Mouse (Mus musculus) forebrain, embryonic 16.5 days (tissue): ENCODE results near the gene Gjb4. TPM values are rescaled to one million over a fixed set of nuclear protein-coding genes. Genes with fewer than 3 reads are reported as not detected.

Experiments used
- ATAC-seq: fragments of 200-750 bp; cut with Nextera tagmentation; 2 replicates; pipeline ENCODE4 v1.8.0; 2017; ENCODE audit warnings: mild to moderate bottlenecking, moderate library complexity
- H3K27ac ChIP-seq: fragments of 300-500 bp; sonication (generic); 2 replicates; pipeline ENCODE4 v1.5.1; 2014; ENCODE audit warnings: low read length, control low read depth
- H3K27me3 ChIP-seq: fragments of 300-500 bp; sonication (generic); replicated peaks from 2 replicates; pipeline ENCODE4 v1.6.1; 2014; ENCODE audit warnings: low read length; ENCODE audit not compliant: control insufficient read depth, insufficient read depth
- H3K36me3 ChIP-seq: fragments of 300-500 bp; sonication (generic); 2 replicates; pipeline ENCODE4 v1.6.1; 2014; ENCODE audit not compliant: control insufficient read depth, insufficient read depth
- H3K4me1 ChIP-seq: fragments of 300-500 bp; sonication (generic); replicated peaks from 2 replicates; pipeline ENCODE4 v1.6.1; 2014; ENCODE audit warnings: low read length; ENCODE audit not compliant: control insufficient read depth, insufficient read depth
- H3K4me2 ChIP-seq: fragments of 300-500 bp; sonication (generic); 2 replicates; pipeline ENCODE4 v1.6.1; 2014; ENCODE audit warnings: mild to moderate bottlenecking, low read length, control low read depth
- H3K4me3 ChIP-seq: fragments of 300-500 bp; sonication (generic); replicated peaks from 2 replicates; pipeline ENCODE4 v1.5.1; 2014; ENCODE audit warnings: mild to moderate bottlenecking, low read length, control low read depth
- H3K9ac ChIP-seq: fragments of 300-500 bp; sonication (generic); replicated peaks from 2 replicates; pipeline ENCODE4 v1.6.1; 2014; ENCODE audit warnings: low read depth, low read length, control low read depth
- H3K9me3 ChIP-seq: fragments of 300-500 bp; sonication (generic); 2 replicates; pipeline ENCODE4 v1.6.1; 2016; ENCODE audit warnings: low read length; ENCODE audit not compliant: control insufficient read depth
- WGBS: fragments of 180-500 bp; shearing (Covaris S2); extraction: QIAGEN DNeasy Blood & Tissue Kit; methylation state at CpG from one replicate; pipeline ENCODE4 v1.1.7; 2014; 5-methylcytosine and 5-hydroxymethylcytosine counted together
- polyA plus RNA-seq: library from polyadenylated mRNA; unstranded; fragments of >200 nt; fragmentation: Nextera tagmentation; extraction: Ambion mirVana; gene quantifications from 2 replicates; pipeline ENCODE4 v1.2.1, GENCODE M21; 2015

Gjb4 gene
- polyA plus RNA-seq = 0.16 TPM in 1 of 2 replicates, not detected in the other

GRCm38 (mm10) chr4:127353951-127354438 is at the start of gene Gjb4:
TSS of gene Gjb4 (minus strand) at chr4:127354081.
- no peaks in the 10 kb centered on the region for H3K9me3 ChIP-seq
- H3K36me3 ChIP-seq = no peaks in the 10 kb centered on the region
- no peaks in the 10 kb centered on the region for H3K27me3 ChIP-seq
- H3K9ac ChIP-seq = no peak within 1 kb of the TSS
- 34% methylated on average over 8 of the region's 8 CpGs for WGBS
- H3K4me1 ChIP-seq = peaks cover 4% of the 10 kb centered on the region; the same call in 1 of the 2 replicates
- no peak within 1 kb of the TSS for H3K4me2 ChIP-seq
- no peak within 1 kb of the TSS for H3K27ac ChIP-seq
- ATAC-seq = no peak
- no peak within 1 kb of the TSS for H3K4me3 ChIP-seq

- no peak overlapping the region for H3K27ac ChIP-seq
- H3K4me1 ChIP-seq = peaks cover 4% of the 10 kb centered on the region; the same call in 1 of the 2 replicates
- no peaks in the 10 kb centered on the region for H3K27me3 ChIP-seq
- H3K9ac ChIP-seq = no peak overlapping the region
- H3K4me2 ChIP-seq = no peak overlapping the region
- ATAC-seq = peak; percentile 43
- WGBS = 60% methylated on average over 3 of the region's 3 CpGs
- H3K36me3 ChIP-seq = no peaks in the 10 kb centered on the region
- H3K9me3 ChIP-seq = no peaks in the 10 kb centered on the region
- no peak overlapping the region for H3K4me3 ChIP-seq
Observed at GRCm38 (mm10) chr4:127402614-127403013, 48.7 kb upstream of the Gjb4 start.

- H3K9ac ChIP-seq = no peak overlapping the region
- H3K27me3 ChIP-seq = no peaks in the 10 kb centered on the region
- H3K4me1 ChIP-seq = peaks cover 4% of the 10 kb centered on the region; the same call in 1 of the 2 replicates
- H3K4me2 ChIP-seq = no peak overlapping the region
- H3K4me3 ChIP-seq = no peak overlapping the region
- no peak overlapping the region for H3K27ac ChIP-seq
- H3K9me3 ChIP-seq = no peaks in the 10 kb centered on the region
- peak; percentile 80 for ATAC-seq
- 66% methylated on average over 4 of the region's 4 CpGs for WGBS
- H3K36me3 ChIP-seq = no peaks in the 10 kb centered on the region
Observed at GRCm38 (mm10) chr4:127402166-127402565, 48.3 kb upstream of the Gjb4 start.

- Histone ChIP-seq H3K9ac (no peak overlapping the region), H3K4me2 (no peak overlapping the region), H3K36me3 (no peaks in the 10 kb centered on the region), H3K9me3 (no peaks in the 10 kb centered on the region), H3K27me3 (no peaks in the 10 kb centered on the region), H3K4me3 (no peak overlapping the region), H3K4me1 (peaks cover 4% of the 10 kb centered on the region; the same call in 1 of the 2 replicates), H3K27ac (no peak overlapping the region)
- ATAC-seq = no peak; the same call in 1 of the 2 replicates
- 74% methylated on average over 11 of the region's 11 CpGs for whole genome bisulfite sequencing
Observed at GRCm38 (mm10) chr4:127400165-127401145, 46.6 kb upstream of the Gjb4 start.

- H3K27me3 ChIP-seq = no peaks in the 10 kb centered on the region
- H3K4me3 ChIP-seq = no peak overlapping the region
- no peaks in the 10 kb centered on the region for H3K9me3 ChIP-seq
- no peak overlapping the region for H3K27ac ChIP-seq
- no peak overlapping the region for H3K9ac ChIP-seq
- no peaks in the 10 kb centered on the region for H3K4me1 ChIP-seq
- 85% methylated on average over 4 of the region's 4 CpGs for WGBS
- H3K36me3 ChIP-seq = no peaks in the 10 kb centered on the region
- no peak for ATAC-seq
- no peak overlapping the region for H3K4me2 ChIP-seq
Observed at GRCm38 (mm10) chr4:127395591-127395990, 41.7 kb upstream of the Gjb4 start.

- WGBS = 18% methylated on average over 13 of the region's 13 CpGs
- ATAC-seq = no peak
- no peak overlapping the region for H3K27ac ChIP-seq
- no peak overlapping the region for H3K4me3 ChIP-seq
- H3K36me3 ChIP-seq = no peaks in the 10 kb centered on the region
- peak overlapping the region; percentile 24 for H3K4me2 ChIP-seq
- peak overlapping the region; percentile 20 for H3K9ac ChIP-seq
- no peaks in the 10 kb centered on the region for H3K27me3 ChIP-seq
- H3K4me1 ChIP-seq = peaks cover 5% of the 10 kb centered on the region
- H3K9me3 ChIP-seq = no peaks in the 10 kb centered on the region
Observed at GRCm38 (mm10) chr4:127389645-127390044, 35.8 kb upstream of the Gjb4 start.

- no peak overlapping the region for H3K4me3 ChIP-seq
- H3K4me2 ChIP-seq = no peak overlapping the region
- WGBS = 30% methylated on average over 4 of the region's 4 CpGs
- no peak overlapping the region for H3K9ac ChIP-seq
- H3K27me3 ChIP-seq = no peaks in the 10 kb centered on the region
- no peaks in the 10 kb centered on the region for H3K9me3 ChIP-seq
- no peak overlapping the region for H3K27ac ChIP-seq
- no peaks in the 10 kb centered on the region for H3K36me3 ChIP-seq
- peaks cover 5% of the 10 kb centered on the region; the same call in 1 of the 2 replicates for H3K4me1 ChIP-seq
- ATAC-seq = no peak
Observed at GRCm38 (mm10) chr4:127377344-127377743, 23.5 kb upstream of the Gjb4 start.

- H3K9me3 ChIP-seq = no peaks in the 10 kb centered on the region
- H3K27ac ChIP-seq = no peak overlapping the region
- ATAC-seq = peak; percentile 43
- no peaks in the 10 kb centered on the region for H3K36me3 ChIP-seq
- H3K27me3 ChIP-seq = no peaks in the 10 kb centered on the region
- H3K4me2 ChIP-seq = no peak overlapping the region
- 54% methylated on average over 17 of the region's 17 CpGs for WGBS
- H3K4me3 ChIP-seq = no peak overlapping the region
- H3K4me1 ChIP-seq = peaks cover 5% of the 10 kb centered on the region; the same call in 1 of the 2 replicates
- no peak overlapping the region for H3K9ac ChIP-seq
Observed at GRCm38 (mm10) chr4:127375541-127376177, 21.8 kb upstream of the Gjb4 start.

- Histone ChIP-seq H3K4me3 (no peak overlapping the region), H3K9me3 (no peaks in the 10 kb centered on the region), H3K4me1 (peaks cover 5% of the 10 kb centered on the region; the same call in 1 of the 2 replicates), H3K36me3 (no peaks in the 10 kb centered on the region), H3K27ac (no peak overlapping the region), H3K4me2 (no peak overlapping the region), H3K27me3 (no peaks in the 10 kb centered on the region), H3K9ac (no peak overlapping the region)
- no peak for ATAC-seq
- 85% methylated on average over 4 of the region's 4 CpGs for WGBS
Observed at GRCm38 (mm10) chr4:127374645-127375044, 20.8 kb upstream of the Gjb4 start.
